Mouse (Mus musculus) myocyte (in vitro differentiated cells): ENCODE measurements around the gene Arhgap10. TPM values are rescaled to one million over a fixed set of nuclear protein-coding genes. Genes with fewer than 3 reads are reported as not detected.

Source experiments
- H3K27me3 ChIP-seq: one replicate; pipeline ENCODE4 v1.6.1; 2011; ENCODE audit not compliant: control insufficient read depth, insufficient read depth, insufficient read length
- H3K36me3 ChIP-seq: one replicate; pipeline ENCODE4 v1.6.1; 2011; ENCODE audit not compliant: control insufficient read depth, insufficient read depth
- H3K4me2 ChIP-seq: one replicate; pipeline ENCODE4 v1.6.1; 2011; ENCODE audit warnings: low read depth, control low read depth
- H3K4me3 ChIP-seq: one replicate; pipeline ENCODE4 v1.5.1; 2011; ENCODE audit warnings: mild to moderate bottlenecking, control low read depth, moderate library complexity
- H3K79me2 ChIP-seq: one replicate; pipeline ENCODE4 v1.6.1; 2011; ENCODE audit not compliant: control insufficient read depth, insufficient read depth
- H3ac ChIP-seq: one replicate; pipeline ENCODE4 v1.6.1; 2011; ENCODE audit not compliant: control insufficient read depth, insufficient read length
- CEBPB ChIP-seq: IDR thresholded peaks from 2 replicates; pipeline ENCODE4 v1.6.1; 2011; ENCODE audit warnings: mild to moderate bottlenecking, moderate library complexity; ENCODE audit not compliant: poor library complexity, insufficient read depth, severe bottlenecking
- E2F4 ChIP-seq: IDR thresholded peaks from one replicate; pipeline ENCODE4 v1.6.1; 2011; ENCODE audit warnings: mild to moderate bottlenecking, control low read depth, moderate library complexity; ENCODE audit not compliant: insufficient read depth
- MAX ChIP-seq: IDR thresholded peaks from one replicate; pipeline ENCODE4 v1.6.1; 2011; ENCODE audit warnings: low read depth, mild to moderate bottlenecking, control low read depth
- MYOD1 ChIP-seq, 3 experiments: IDR thresholded peaks; one replicate each; pipeline ENCODE4 v1.6.1; 2011; ENCODE audit warnings: control low read depth in 2 of 3, low read depth in 2 of 3, mild to moderate bottlenecking in 2 of 3, moderate library complexity in 1 of 3; ENCODE audit not compliant: insufficient read length in 2 of 3, control insufficient read depth in 1 of 3
- MYOG ChIP-seq, 3 experiments: IDR thresholded peaks; one replicate each; pipeline ENCODE4 v1.6.1; 2011; ENCODE audit warnings: control low read depth in 2 of 3, low read depth in 2 of 3, mild to moderate bottlenecking in 2 of 3; ENCODE audit not compliant: insufficient read length in 2 of 3, control insufficient read depth in 1 of 3, insufficient read depth in 1 of 3
- POLR2A ChIP-seq: IDR thresholded peaks from one replicate; pipeline ENCODE4 v1.6.1; 2011; ENCODE audit warnings: low read depth, mild to moderate bottlenecking, control low read depth, moderate library complexity; ENCODE audit not compliant: insufficient read length
- POLR2AphosphoS2 ChIP-seq: IDR thresholded peaks from one replicate; pipeline ENCODE4 v1.6.1; 2011; ENCODE audit warnings: low read depth, control low read depth; ENCODE audit not compliant: insufficient read length
- REST ChIP-seq: IDR thresholded peaks from one replicate; pipeline ENCODE4 v1.6.1; 2011; ENCODE audit warnings: mild to moderate bottlenecking, control low read depth, moderate library complexity; ENCODE audit not compliant: insufficient read depth, insufficient read length
- SRF ChIP-seq: IDR thresholded peaks from one replicate; pipeline ENCODE4 v1.6.1; 2011; ENCODE audit warnings: low read depth; ENCODE audit not compliant: control insufficient read depth, insufficient read length
- TCF12 ChIP-seq: IDR thresholded peaks from one replicate; pipeline ENCODE4 v1.6.1; 2011; ENCODE audit warnings: mild to moderate bottlenecking, control low read depth; ENCODE audit not compliant: poor library complexity, insufficient read depth, severe bottlenecking
- TCF3 ChIP-seq: IDR thresholded peaks from one replicate; pipeline ENCODE4 v1.6.1; 2011; ENCODE audit warnings: low read depth, control low read depth; ENCODE audit not compliant: insufficient read length
- USF1 ChIP-seq: IDR thresholded peaks from one replicate; pipeline ENCODE4 v1.6.1; 2011; ENCODE audit warnings: low read depth, mild to moderate bottlenecking, control low read depth, moderate library complexity
- polyA plus RNA-seq: library from polyadenylated mRNA; unstranded; fragments of >200 nt; fragmentation: generic; extraction: Trizol; gene quantifications from one replicate; pipeline ENCODE4 v1.2.1, GENCODE M21; 2012; ENCODE audit warnings: missing spikeins

The Arhgap10 gene
- polyA plus RNA-seq, 1 experiment = 18.1 TPM

DNA sequence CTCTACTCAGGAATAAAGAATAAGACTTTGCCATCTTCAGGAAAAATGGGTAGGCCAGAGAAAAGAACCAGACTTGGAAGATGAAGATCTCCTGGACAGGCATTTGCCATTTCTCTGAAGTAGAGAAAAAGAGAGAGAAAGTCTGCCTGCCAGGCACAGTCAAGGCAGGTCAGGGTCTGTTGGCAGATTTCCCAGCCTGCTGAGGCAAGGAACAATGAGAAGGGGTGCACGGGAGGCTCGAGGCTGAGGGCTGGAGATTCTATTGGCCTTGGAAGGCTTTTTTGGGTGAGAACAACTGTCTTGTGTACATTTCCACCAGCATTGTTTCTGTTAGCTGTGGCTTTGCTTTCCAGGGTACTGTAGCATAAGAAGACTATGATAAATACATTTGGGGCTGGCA, 147.4 kb downstream of the Arhgap10 start:
- Histone ChIP-seq H3K4me2 (no peak overlapping the region), H3K36me3 (peaks cover 9% of the 10 kb centered on the region), H3ac (no peak overlapping the region), H3K4me3 (no peak overlapping the region), H3K27me3 (no peaks in the 10 kb centered on the region), H3K79me2 (no peaks in the 10 kb centered on the region)
- TF ChIP-seq E2F4 (no peak), POLR2AphosphoS2 (no peak), POLR2A (no peak), MYOD1 (IDR thresholded peaks at IDR 0.05; ENCODE audit: control insufficient read depth in 1 of 3, insufficient read length in 2 of 3, low read depth in 2 of 3) (no peak), TCF3 (no peak), REST (no peak), TCF12 (no peak), USF1 (no peak), MAX (no peak), MYOG (IDR thresholded peaks at IDR 0.05; ENCODE audit: control insufficient read depth in 1 of 3, insufficient read depth in 1 of 3, insufficient read length in 2 of 3, low read depth in 2 of 3) (no peak), SRF (no peak), CEBPB (no peak)

DNA sequence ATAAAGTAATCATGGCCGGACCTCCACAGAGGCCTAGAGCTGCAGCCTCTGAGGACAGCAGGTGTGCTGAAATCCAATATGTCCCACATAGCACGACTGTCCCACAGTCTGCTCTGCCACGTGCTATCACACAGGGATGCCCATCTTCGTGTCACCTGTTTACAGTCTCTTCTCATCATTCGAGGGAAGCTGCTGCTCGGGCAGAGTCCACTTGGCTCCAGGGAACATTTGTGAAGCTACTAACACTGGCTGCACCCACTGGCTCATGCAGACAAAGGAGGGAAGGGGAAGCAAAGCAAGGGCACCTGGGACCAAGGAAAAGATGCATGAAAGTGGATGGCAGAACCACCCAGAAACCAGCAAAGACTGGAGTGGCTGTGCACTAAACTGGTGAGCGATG, 148.1 kb downstream of the Arhgap10 start:
- H3K27me3 ChIP-seq = no peaks in the 10 kb centered on the region
- H3ac ChIP-seq = no peak overlapping the region
- no peak overlapping the region for H3K4me3 ChIP-seq
- H3K4me2 ChIP-seq = no peak overlapping the region
- no peaks in the 10 kb centered on the region for H3K79me2 ChIP-seq
- TF ChIP-seq MYOG (IDR thresholded peaks at IDR 0.05; ENCODE audit: control insufficient read depth in 1 of 3, insufficient read depth in 1 of 3, insufficient read length in 2 of 3, low read depth in 2 of 3) = no peak
- peak in 1 of 3 experiments; percentile 15 for TF ChIP-seq MYOD1 (IDR thresholded peaks at IDR 0.05; ENCODE audit: control insufficient read depth in 1 of 3, insufficient read length in 2 of 3, low read depth in 2 of 3)
- peaks cover 9% of the 10 kb centered on the region for H3K36me3 ChIP-seq

DNA sequence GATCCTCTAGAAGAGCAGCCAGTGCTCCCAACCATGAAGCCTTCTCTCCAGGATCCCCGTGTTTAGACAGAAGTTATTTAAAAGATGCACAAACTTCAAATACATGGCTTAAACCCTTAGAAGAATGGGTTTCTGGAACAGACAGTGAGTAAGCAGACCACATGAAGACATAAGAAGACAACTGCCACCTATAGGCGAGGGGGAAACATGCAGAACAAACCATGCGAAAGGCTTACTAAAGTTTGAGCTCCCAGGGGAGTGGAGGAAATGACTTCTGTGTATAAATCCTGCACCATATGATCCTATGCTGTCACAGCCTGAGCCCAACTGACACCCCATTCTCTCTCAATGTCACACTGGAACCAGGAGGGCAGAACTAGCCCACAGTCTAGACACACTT, 150.7 kb downstream of the Arhgap10 start:
- no peak overlapping the region for H3K4me2 ChIP-seq
- no peak overlapping the region for H3K4me3 ChIP-seq
- H3K36me3 ChIP-seq = peaks cover 7% of the 10 kb centered on the region
- H3K79me2 ChIP-seq = no peaks in the 10 kb centered on the region
- no peaks in the 10 kb centered on the region for H3K27me3 ChIP-seq
- no peak overlapping the region for H3ac ChIP-seq
- no peak for TF ChIP-seq E2F4
- TF ChIP-seq SRF = no peak
- no peak for TF ChIP-seq POLR2AphosphoS2
- TF ChIP-seq CEBPB = no peak
- no peak for TF ChIP-seq USF1
- TF ChIP-seq POLR2A = no peak
- no peak for TF ChIP-seq TCF12
- TF ChIP-seq REST = no peak
- no peak for TF ChIP-seq MYOG (IDR thresholded peaks at IDR 0.05; ENCODE audit: control insufficient read depth in 1 of 3, insufficient read depth in 1 of 3, insufficient read length in 2 of 3, low read depth in 2 of 3)
- no peak for TF ChIP-seq MYOD1 (IDR thresholded peaks at IDR 0.05; ENCODE audit: control insufficient read depth in 1 of 3, insufficient read length in 2 of 3, low read depth in 2 of 3)
- no peak for TF ChIP-seq MAX
- no peak for TF ChIP-seq TCF3

DNA sequence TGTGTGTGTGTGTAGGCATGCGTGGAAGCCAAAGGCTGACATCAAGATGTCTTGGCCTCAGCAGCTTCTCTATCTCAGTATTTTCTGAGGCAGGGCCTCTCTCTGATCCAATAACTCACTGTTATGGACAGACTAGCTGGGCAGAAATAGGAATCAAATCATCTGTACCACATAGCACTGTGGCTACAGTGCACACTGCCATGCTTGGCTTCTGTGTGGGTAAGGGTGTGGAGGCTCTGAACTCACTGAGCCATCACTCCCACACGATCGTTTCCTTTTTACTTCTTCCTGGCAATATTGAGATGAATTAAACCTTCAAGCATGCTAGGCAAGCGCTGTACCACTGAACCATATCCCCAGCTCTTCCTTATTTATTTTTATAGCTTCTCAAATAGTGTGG, 151.3 kb downstream of the Arhgap10 start:
- H3K4me3 ChIP-seq = no peak overlapping the region
- no peak overlapping the region for H3ac ChIP-seq
- no peaks in the 10 kb centered on the region for H3K79me2 ChIP-seq
- no peaks in the 10 kb centered on the region for H3K27me3 ChIP-seq
- no peak overlapping the region for H3K4me2 ChIP-seq
- TF ChIP-seq REST (no peak), TCF12 (no peak), SRF (no peak), MAX (no peak), USF1 (no peak), CEBPB (no peak), POLR2A (no peak), TCF3 (no peak), POLR2AphosphoS2 (no peak), E2F4 (no peak), MYOG (IDR thresholded peaks at IDR 0.05; ENCODE audit: control insufficient read depth in 1 of 3, insufficient read depth in 1 of 3, insufficient read length in 2 of 3, low read depth in 2 of 3) (no peak), MYOD1 (IDR thresholded peaks at IDR 0.05; ENCODE audit: control insufficient read depth in 1 of 3, insufficient read length in 2 of 3, low read depth in 2 of 3) (no peak)
- H3K36me3 ChIP-seq = peaks cover 7% of the 10 kb centered on the region

DNA sequence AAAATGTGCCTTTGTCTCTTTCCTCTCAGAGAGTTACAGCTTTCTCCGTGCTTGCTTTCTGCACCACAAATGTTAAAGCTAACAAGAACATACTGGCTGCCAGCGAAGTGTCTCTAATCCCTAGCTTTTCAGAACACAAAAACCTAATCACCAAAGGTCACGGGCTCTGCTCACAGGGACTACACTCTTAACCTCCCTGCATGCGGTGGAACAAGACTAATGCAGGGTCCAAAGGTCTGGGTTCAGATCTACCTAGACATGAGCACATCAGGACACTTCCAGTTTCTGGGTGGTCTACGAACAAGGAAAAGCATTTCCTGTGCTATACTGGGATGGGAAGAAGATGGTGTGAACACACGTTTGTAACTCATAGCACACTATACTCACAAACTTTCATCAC, 151.8 kb downstream of the Arhgap10 start:
- Histone ChIP-seq H3ac (no peak overlapping the region), H3K4me3 (no peak overlapping the region), H3K36me3 (peaks cover 9% of the 10 kb centered on the region), H3K79me2 (no peaks in the 10 kb centered on the region), H3K4me2 (no peak overlapping the region), H3K27me3 (no peaks in the 10 kb centered on the region)
- TF ChIP-seq TCF3 = no peak
- no peak for TF ChIP-seq REST
- TF ChIP-seq POLR2A = no peak
- TF ChIP-seq SRF = no peak
- no peak for TF ChIP-seq POLR2AphosphoS2
- no peak for TF ChIP-seq MYOD1 (IDR thresholded peaks at IDR 0.05; ENCODE audit: control insufficient read depth in 1 of 3, insufficient read length in 2 of 3, low read depth in 2 of 3)
- TF ChIP-seq USF1 = no peak
- TF ChIP-seq TCF12 = no peak
- TF ChIP-seq MYOG (IDR thresholded peaks at IDR 0.05; ENCODE audit: control insufficient read depth in 1 of 3, insufficient read depth in 1 of 3, insufficient read length in 2 of 3, low read depth in 2 of 3) = no peak
